Mouse (Mus musculus) heart, postnatal 10 days (tissue): Measurements from ENCODE around the gene Mndal. TPM values are rescaled to one million over a fixed set of nuclear protein-coding genes. Genes with fewer than 3 reads are reported as not detected.

ENCODE experiments used
- total RNA-seq, 2 experiments: library from RNA; stranded (reverse); gene quantifications; 2 replicates each; pipeline ENCODE4 v1.2.3; 2021

Gene Mndal
- total RNA-seq, 2 experiments from 2014 or later: 12.0 to 14.8 TPM

Other genes with a start within 250 kb of the Mndal start
- 1 to 10 TPM in 1 of 2 experiments, under 1 TPM in 1; 0.99 to 1.7 TPM for gene Ifi207, start 200.7 kb downstream of the Mndal start, total RNA-seq
- gene Ifi204, start 175.5 kb downstream of the Mndal start, total RNA-seq: 1 to 10 TPM; 1.2 to 1.5 TPM
- gene Ifi211, start 29.4 kb downstream of the Mndal start, total RNA-seq: 1 to 10 TPM in 1 of 2 experiments, under 1 TPM in 1; 0.47 to 1.0 TPM
- gene Ifi203, start 181 bp upstream of the Mndal start, total RNA-seq: 10 to 100 TPM; 10.7 to 12.3 TPM
- gene Ifi202b, start 40.3 kb upstream of the Mndal start, total RNA-seq: not detected
- gene Ifi205, start 89.3 kb upstream of the Mndal start, total RNA-seq: under 1 TPM; 0.45 to 0.69 TPM
- gene Olfr433, start 98.2 kb upstream of the Mndal start, total RNA-seq: not detected
- not detected for gene Olfr432, start 106.7 kb upstream of the Mndal start, total RNA-seq
- gene Olfr430, start 124.1 kb upstream of the Mndal start, total RNA-seq: not detected
- gene Olfr429, start 141.8 kb upstream of the Mndal start, total RNA-seq: not detected
- gene Olfr427, start 154.4 kb upstream of the Mndal start, total RNA-seq: not detected
- not detected for gene Olfr231, start 178.7 kb upstream of the Mndal start, total RNA-seq
- gene Olfr424, start 189.0 kb upstream of the Mndal start, total RNA-seq: not detected
- not detected for gene Olfr420, start 213.1 kb upstream of the Mndal start, total RNA-seq
- gene Spta1, start 230.3 kb upstream of the Mndal start, total RNA-seq: 10 to 100 TPM in 1 of 2 experiments, 1 to 10 TPM in 1; 9.6 to 10.3 TPM